Mouse (Mus musculus): Measurements from ENCODE around the gene Hs6st3.

GRCm38 (mm10) chr14:119629127-119629526 is 491.0 kb downstream of the Hs6st3 start:
- TF ChIP-seq TAL1 (IDR thresholded peaks at IDR 0.05; ENCODE audit: low read length), result no peak
- TF ChIP-seq GATA1 (IDR thresholded peaks at IDR 0.05; ENCODE audit: low read length), result no peak
